Mouse (Mus musculus) forebrain, embryonic 10.5 days (tissue): Measurements from ENCODE around the gene Fmo5. TPM values are rescaled to one million over a fixed set of nuclear protein-coding genes. Genes with fewer than 3 reads are reported as not detected.

Experiments
- DNase-seq: peaks from one replicate; pipeline ENCODE4 v3.0.0-alpha.2; 2017; ENCODE audit warnings: low spot score; ENCODE audit errors: extremely low spot score
- H3K27ac ChIP-seq: fragments of 300-500 bp; sonication (generic); 2 replicates; pipeline ENCODE4 v1.5.1; 2016; ENCODE audit warnings: mild to moderate bottlenecking
- H3K27me3 ChIP-seq: fragments of 300-500 bp; sonication (generic); 2 replicates; pipeline ENCODE4 v1.6.1; 2016; ENCODE audit warnings: mild to moderate bottlenecking; ENCODE audit not compliant: poor library complexity, severe bottlenecking
- H3K36me3 ChIP-seq: fragments of 300-500 bp; sonication (generic); replicated peaks from 2 replicates; pipeline ENCODE4 v1.6.1; 2016; ENCODE audit warnings: mild to moderate bottlenecking, moderate library complexity
- H3K4me1 ChIP-seq: fragments of 300-500 bp; sonication (generic); 2 replicates; pipeline ENCODE4 v1.6.1; 2016
- H3K4me3 ChIP-seq: fragments of 300-500 bp; sonication (generic); 2 replicates; pipeline ENCODE4 v1.5.1; 2016; ENCODE audit warnings: mild to moderate bottlenecking, moderate library complexity
- H3K9me3 ChIP-seq: fragments of 300-500 bp; sonication (generic); 2 replicates; pipeline ENCODE4 v1.6.1; 2016; ENCODE audit warnings: mild to moderate bottlenecking, moderate library complexity
- WGBS: fragments of 180-500 bp; shearing (Covaris S2); methylation state at CpG from one replicate; pipeline ENCODE4 v1.1.7; 2016; 5-methylcytosine and 5-hydroxymethylcytosine counted together
- polyA plus RNA-seq: library from polyadenylated mRNA; unstranded; fragments of >200 nt; fragmentation: Nextera tagmentation; extraction: Ambion mirVana; gene quantifications from 2 replicates; pipeline ENCODE4 v1.2.1, GENCODE M21; 2016

The Fmo5 gene
- polyA plus RNA-seq, 1 experiment from 2014 or later, result 0.86 TPM

DNA sequence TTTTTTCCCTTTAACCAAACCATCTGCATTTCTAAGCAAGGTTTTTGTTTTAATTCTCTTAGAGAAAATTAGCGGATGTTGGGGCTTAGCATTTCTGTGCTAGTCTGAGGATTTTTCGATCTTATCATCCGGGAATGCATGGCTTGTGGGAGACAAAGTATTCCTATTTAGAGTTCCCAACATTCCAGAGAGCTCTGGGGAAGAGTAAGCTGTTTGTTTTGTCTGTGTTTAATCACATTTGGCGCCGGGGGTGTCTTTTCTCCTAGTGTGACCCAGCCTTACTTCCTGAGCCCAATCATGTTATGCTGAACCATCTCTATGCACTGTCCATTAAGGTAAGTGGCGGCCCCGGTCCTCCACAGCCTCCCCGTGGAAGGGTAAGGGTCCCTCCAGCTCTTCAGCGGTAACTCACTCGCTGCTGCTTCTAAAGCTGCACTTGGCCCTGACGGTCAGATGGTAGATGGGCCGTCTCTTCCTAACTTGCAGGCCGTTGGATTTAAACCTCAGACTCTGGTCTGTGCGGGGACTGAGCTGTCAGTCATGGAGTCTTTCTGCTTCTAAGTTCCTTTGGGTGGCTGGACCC is 38.6 kb downstream of the Fmo5 start:
- Histone ChIP-seq H3K4me1 (no peaks in the 10 kb centered on the region), H3K27me3 (no peaks in the 10 kb centered on the region), H3K36me3 (peaks cover 88% of the 10 kb centered on the region), H3K9me3 (no peaks in the 10 kb centered on the region), H3K4me3 (no peak overlapping the region), H3K27ac (no peak overlapping the region)
- DNase-seq, result no peak
- 86% methylated on average over 14 of the region's 14 CpGs for WGBS

GRCm38 (mm10) chr3:97674644-97675110 is 46.1 kb downstream of the Fmo5 start, which contains the start of gene Gm17651:
TSS of gene Gm17651 (minus strand) at chr3:97674694.
- Histone ChIP-seq H3K4me1 (no peaks in the 10 kb centered on the region), H3K27me3 (peaks cover 3% of the 10 kb centered on the region), H3K36me3 (peaks cover 27% of the 10 kb centered on the region), H3K9me3 (no peaks in the 10 kb centered on the region), H3K4me3 (no peak within 1 kb of the TSS), H3K27ac (no peak within 1 kb of the TSS)
- 91% methylated on average over 7 of the region's 7 CpGs for WGBS
- no peak for DNase-seq

- Histone ChIP-seq H3K36me3 (peaks cover 13% of the 10 kb centered on the region), H3K9me3 (no peaks in the 10 kb centered on the region), H3K27me3 (peaks cover 17% of the 10 kb centered on the region), H3K4me1 (peaks cover 6% of the 10 kb centered on the region), H3K27ac (no peak overlapping the region), H3K4me3 (no peak overlapping the region)
- no peak for DNase-seq
- WGBS, result 96% methylated on average over 3 of the region's 3 CpGs
Measured at GRCm38 (mm10) chr3:97676126-97676525, 47.5 kb downstream of the Fmo5 start.

GRCm38 (mm10) chr3:97678416-97678815 is 49.8 kb downstream of the Fmo5 start:
- H3K9me3 ChIP-seq, result no peaks in the 10 kb centered on the region
- no peak for DNase-seq
- peaks cover 39% of the 10 kb centered on the region for H3K27me3 ChIP-seq
- H3K4me3 ChIP-seq, result no peak overlapping the region
- 92% methylated on average over 3 of the region's 3 CpGs for WGBS
- H3K4me1 ChIP-seq, result peaks cover 22% of the 10 kb centered on the region
- H3K36me3 ChIP-seq, result no peaks in the 10 kb centered on the region
- no peak overlapping the region for H3K27ac ChIP-seq

GRCm38 (mm10) chr3:97680631-97681320 is 52.2 kb downstream of the Fmo5 start:
- Histone ChIP-seq H3K27ac (peak overlapping the region; percentile 13; the same call in 1 of the 2 replicates), H3K9me3 (no peaks in the 10 kb centered on the region), H3K4me3 (peak overlapping the region; percentile 55), H3K27me3 (peaks cover 63% of the 10 kb centered on the region), H3K36me3 (no peaks in the 10 kb centered on the region), H3K4me1 (peaks cover 34% of the 10 kb centered on the region)
- WGBS, result 1% methylated on average over 28 of the region's 28 CpGs
- peak; percentile 78 for DNase-seq

DNA sequence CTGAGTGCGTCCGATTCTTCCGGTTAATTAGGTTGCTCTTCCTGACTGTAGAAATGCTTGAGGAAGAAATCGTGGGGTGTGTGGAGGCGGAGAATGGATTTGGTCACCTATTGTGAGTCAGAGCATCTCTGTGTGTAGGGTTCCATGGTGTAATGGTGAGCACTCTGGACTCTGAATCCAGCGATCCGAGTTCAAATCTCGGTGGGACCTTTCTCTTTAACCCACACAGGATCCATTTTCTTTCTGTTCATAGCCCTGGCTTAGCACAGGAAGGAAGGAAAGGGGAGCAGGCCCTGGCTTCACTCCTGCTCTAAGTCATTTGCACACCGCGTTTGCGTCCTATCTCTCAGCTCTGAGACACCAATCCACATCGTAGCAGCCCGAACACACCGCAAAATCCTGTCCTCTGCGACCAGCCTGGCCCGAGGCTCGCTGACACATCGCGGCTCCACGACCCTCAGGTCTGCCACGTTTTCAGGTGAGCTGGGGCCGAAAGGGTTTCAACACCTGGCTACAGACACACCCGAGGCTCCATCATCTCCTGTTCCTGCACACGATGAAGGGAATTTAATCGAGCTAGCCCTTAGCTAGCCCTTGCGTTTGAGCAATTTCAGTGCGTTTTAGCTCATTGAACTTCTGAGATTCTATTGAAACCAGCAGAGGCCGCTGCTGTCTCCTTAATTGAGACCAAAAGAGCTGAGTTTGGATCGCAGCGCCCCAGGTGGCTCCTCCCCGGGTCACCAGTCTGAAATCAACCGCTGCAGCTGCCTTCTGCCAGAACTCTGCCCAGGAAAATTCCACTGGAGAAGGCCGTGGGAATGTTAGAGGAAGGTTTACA is 52.9 kb downstream of the Fmo5 start:
- peaks cover 34% of the 10 kb centered on the region for H3K4me1 ChIP-seq
- no peaks in the 10 kb centered on the region for H3K36me3 ChIP-seq
- DNase-seq, result peak; percentile 77
- H3K9me3 ChIP-seq, result no peaks in the 10 kb centered on the region
- 0 out of 2 replicates have a peak overlapping the region, but pooled peaks have one; percentile 8 for H3K27ac ChIP-seq
- under 1% methylated on average over 33 of the region's 33 CpGs for WGBS
- peak overlapping the region; percentile 55 for H3K4me3 ChIP-seq
- peaks cover 68% of the 10 kb centered on the region for H3K27me3 ChIP-seq

DNA sequence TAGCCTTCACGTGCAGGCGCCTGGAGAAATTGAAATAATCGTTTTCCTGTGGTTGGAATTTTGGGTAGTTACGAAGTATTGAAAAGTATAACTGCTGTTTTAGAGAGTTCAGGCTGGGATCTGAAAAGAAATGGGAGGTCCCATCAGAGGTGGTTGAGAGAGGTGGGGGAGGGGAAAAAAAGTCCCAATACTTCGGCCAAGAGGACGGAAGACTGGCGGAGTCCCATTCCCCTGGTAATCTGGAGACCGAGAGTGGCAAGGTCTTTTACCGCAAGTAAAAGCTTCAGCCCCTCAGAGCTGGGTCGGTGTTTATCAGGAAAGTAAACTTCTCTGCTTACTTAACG is 53.5 kb downstream of the Fmo5 start:
- Histone ChIP-seq H3K4me1 (peaks cover 34% of the 10 kb centered on the region), H3K4me3 (peak overlapping the region; percentile 55), H3K27ac (no peak overlapping the region), H3K9me3 (no peaks in the 10 kb centered on the region), H3K27me3 (peaks cover 68% of the 10 kb centered on the region), H3K36me3 (no peaks in the 10 kb centered on the region)
- WGBS, result under 1% methylated on average over 11 of the region's 11 CpGs
- DNase-seq, result no peak

GRCm38 (mm10) chr3:97682576-97682975 is 54.0 kb downstream of the Fmo5 start:
- DNase-seq, result no peak
- Histone ChIP-seq H3K4me3 (peak overlapping the region; percentile 55), H3K4me1 (peaks cover 34% of the 10 kb centered on the region), H3K27ac (no peak overlapping the region), H3K27me3 (peaks cover 68% of the 10 kb centered on the region), H3K36me3 (no peaks in the 10 kb centered on the region), H3K9me3 (no peaks in the 10 kb centered on the region)
- 23% methylated on average over 5 of the region's 5 CpGs for WGBS

GRCm38 (mm10) chr3:97683560-97684195 is 55.1 kb downstream of the Fmo5 start:
- DNase-seq, result peak; percentile 40
- Histone ChIP-seq H3K4me3 (peak overlapping the region; percentile 33), H3K9me3 (no peaks in the 10 kb centered on the region), H3K4me1 (peaks cover 34% of the 10 kb centered on the region), H3K27ac (no peak overlapping the region), H3K27me3 (peaks cover 68% of the 10 kb centered on the region), H3K36me3 (no peaks in the 10 kb centered on the region)
- WGBS, result 5% methylated on average over 16 of the region's 16 CpGs

DNA sequence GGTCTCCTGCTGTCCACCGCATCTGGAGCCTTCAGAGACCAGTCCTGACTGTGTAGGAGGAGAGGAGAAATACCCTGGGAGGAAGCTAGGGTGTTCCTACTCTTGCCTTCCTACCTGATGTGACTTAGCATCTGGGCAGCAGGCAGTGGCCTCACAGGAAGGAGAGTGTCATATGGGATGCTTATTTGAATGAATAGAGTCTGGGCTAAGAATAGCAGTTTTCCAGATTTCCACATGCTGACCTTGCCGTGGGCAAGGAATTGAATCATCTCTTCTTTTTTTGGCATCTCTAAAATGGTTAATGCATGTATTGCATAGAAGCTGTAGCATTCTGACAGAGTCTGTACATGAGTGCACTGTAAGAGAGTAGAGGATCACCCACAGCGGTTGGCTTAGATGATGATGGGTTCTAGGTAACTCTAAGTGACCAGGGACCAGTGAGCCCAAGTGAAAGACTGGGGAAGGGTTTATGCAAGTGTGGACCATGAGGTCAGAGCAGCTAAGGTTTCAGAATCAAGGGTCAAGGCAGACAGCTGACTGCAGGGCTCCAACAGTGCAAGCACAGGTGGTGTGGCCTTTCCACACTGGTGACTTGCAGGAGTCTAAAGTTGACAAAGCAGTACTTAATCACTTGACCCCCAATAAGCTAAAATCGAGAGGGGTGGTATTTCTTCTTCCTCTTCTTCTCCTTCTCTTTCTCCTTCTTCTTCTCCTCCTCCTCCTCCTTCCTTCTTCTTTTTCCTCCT is 57.9 kb downstream of the Fmo5 start:
- no peak overlapping the region for H3K27ac ChIP-seq
- no peaks in the 10 kb centered on the region for H3K9me3 ChIP-seq
- H3K36me3 ChIP-seq, result no peaks in the 10 kb centered on the region
- DNase-seq, result no peak
- H3K4me1 ChIP-seq, result peaks cover 37% of the 10 kb centered on the region
- no peak overlapping the region for H3K4me3 ChIP-seq
- H3K27me3 ChIP-seq, result peaks cover 47% of the 10 kb centered on the region
- 87% methylated on average over 4 of the region's 4 CpGs for WGBS

DNA sequence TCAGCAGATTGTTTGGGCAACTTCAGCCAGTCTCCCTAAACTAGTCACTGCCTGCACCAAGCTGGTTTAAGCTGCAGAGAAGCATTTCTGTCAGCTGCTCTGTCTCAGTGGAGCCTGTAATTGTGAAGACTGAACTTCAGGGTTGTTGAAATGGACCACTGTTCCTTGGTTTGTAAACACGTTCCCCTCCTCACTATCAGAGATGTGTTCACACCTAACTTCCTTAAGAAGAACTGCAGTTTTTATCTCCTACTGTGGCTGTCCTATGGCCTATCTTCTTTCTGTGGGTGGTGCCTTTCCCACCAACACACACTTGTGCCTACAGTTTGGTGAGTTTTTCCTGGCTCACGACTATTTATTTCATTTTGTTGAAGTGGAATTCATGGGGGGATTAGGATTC is 60.7 kb downstream of the Fmo5 start:
- DNase-seq, result no peak
- Histone ChIP-seq H3K36me3 (no peaks in the 10 kb centered on the region), H3K4me3 (no peak overlapping the region), H3K9me3 (no peaks in the 10 kb centered on the region), H3K27me3 (peaks cover 20% of the 10 kb centered on the region), H3K27ac (no peak overlapping the region), H3K4me1 (peaks cover 21% of the 10 kb centered on the region)
- WGBS, result 81% methylated on average over 2 of the region's 2 CpGs

GRCm38 (mm10) chr3:97690590-97690989 is 62.0 kb downstream of the Fmo5 start:
- 63% methylated on average over 7 of the region's 7 CpGs for WGBS
- Histone ChIP-seq H3K4me3 (no peak overlapping the region), H3K4me1 (peaks cover 17% of the 10 kb centered on the region), H3K36me3 (no peaks in the 10 kb centered on the region), H3K27ac (peak overlapping the region; percentile 56), H3K27me3 (peaks cover 7% of the 10 kb centered on the region; the same call in 1 of the 2 replicates), H3K9me3 (no peaks in the 10 kb centered on the region)
- no peak for DNase-seq
